Mouse (Mus musculus) thymus, adult 18-20 months (tissue): ENCODE measurements around the gene Gm13288.
"Not testable (repeated sequence)": the region's sequence is repeated elsewhere in the genome, so short reads cannot be mapped to it uniquely, and the experiment has no call there.

ENCODE experiments used
- DNase-seq, 2 experiments: peaks; one replicate each; pipeline ENCODE4 v3.0.0; 2022; ENCODE audit warnings: mixed read lengths in 2 of 2

Gm13288 gene

DNA sequence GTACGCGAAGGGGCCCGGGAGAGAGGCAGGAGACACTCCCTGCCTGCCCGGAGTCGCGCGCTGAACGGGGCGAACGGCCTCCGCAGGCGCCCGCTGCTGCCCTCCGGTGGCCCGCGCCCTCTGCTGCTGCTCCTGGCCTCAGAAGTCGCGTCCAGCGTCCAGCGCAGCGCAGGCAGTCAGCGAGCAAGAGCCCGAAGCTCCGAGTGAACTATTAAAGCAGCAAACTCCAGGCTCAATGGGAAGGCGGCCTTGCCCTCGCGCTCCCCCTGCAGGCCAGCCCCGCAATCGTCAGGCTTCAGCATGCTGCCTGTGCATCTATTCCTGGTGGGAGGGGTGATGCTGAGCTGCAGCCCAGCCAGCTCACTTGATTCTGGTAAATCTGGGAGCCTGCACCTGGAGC is 2.4 kb upstream of the Gm13288 start, which contains the start of gene Gm13287:
Gene Gm13287 (plus strand): TSS at position 301 of the 400 bp plus-strand sequence.
- DNase-seq = not testable (repeated sequence)

DNA sequence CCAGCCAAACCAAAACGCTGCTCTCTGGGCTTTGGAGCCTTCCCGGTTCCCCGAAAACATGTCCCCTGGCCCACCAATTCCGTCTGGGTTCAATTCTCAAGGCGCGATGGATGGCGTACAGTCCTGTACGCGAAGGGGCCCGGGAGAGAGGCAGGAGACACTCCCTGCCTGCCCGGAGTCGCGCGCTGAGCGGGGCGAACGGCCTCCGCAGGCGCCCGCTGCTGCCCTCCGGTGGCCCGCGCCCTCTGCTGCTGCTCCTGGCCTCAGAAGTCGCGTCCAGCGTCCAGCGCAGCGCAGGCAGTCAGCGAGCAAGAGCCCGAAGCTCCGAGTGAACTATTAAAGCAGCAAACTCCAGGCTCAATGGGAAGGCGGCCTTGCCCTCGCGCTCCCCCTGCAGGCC is 430 bp downstream of the Gm13288 start:
- DNase-seq = not testable (repeated sequence)

DNA sequence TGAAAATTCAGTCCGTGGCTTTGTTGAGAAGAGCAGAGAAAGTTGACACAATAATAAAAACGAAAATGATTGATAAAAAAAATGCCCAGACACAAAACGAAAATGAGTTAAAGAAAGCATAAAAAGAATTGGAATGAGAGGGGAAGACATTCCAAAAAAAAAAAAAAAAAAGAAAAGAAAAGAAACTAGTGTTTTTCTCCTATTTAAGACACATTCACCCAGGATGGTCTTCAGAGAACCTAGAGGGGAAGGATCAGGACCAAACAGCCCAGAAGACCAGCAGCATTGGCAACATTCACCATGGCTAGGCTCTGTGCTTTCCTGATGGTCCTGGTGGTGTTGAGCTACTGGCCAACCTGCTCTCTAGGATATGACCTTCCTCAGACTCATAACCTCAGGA is 10.6 kb downstream of the Gm13288 start, which contains the start of gene Ifna7:
Gene Ifna7 (plus strand): TSS at position 301 of the 400 bp plus-strand sequence.
- no peak for DNase-seq

DNA sequence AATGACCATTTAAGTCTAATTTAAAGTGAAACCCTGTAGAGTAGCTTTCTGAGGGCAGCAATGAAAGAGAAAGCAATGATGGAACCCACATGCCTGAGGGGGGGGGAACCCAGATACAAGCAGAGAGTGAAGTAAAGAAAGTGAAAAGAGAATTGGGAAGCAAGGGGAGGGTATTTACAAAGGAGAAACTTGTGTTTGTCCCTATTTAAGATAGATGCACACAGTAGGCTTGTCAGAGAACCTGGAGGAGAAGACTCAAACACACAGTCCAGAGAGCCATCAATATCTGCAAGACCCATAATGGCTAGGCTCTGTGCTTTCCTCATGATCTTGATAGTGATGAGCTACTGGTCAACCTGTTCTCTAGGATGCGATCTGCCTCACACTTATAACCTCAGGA is 14.3 kb downstream of the Gm13288 start, which contains the start of gene Ifna11:
Gene Ifna11 (plus strand): TSS at position 301 of the 400 bp plus-strand sequence.
- DNase-seq = no peak

DNA sequence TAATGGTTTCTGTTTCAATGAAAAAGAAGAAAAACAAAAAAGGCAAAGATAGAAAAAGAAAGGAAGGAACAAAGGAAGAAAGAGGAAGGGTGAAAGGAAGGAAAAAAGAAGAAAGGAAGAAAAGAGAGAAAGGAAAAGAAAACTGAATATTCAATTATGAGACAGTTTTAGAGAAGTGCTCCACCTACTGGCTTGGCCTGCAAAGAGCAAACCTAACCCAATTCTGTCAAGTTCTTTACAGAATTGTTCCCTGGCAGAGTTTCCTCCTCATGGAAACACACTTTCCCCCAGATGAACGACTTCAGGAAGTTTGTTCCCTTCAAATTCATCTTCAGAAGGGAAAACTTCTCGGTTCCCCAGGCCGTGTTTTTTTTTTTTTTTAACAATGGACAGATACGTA is 17.7 kb downstream of the Gm13288 start:
- no peak for DNase-seq

DNA sequence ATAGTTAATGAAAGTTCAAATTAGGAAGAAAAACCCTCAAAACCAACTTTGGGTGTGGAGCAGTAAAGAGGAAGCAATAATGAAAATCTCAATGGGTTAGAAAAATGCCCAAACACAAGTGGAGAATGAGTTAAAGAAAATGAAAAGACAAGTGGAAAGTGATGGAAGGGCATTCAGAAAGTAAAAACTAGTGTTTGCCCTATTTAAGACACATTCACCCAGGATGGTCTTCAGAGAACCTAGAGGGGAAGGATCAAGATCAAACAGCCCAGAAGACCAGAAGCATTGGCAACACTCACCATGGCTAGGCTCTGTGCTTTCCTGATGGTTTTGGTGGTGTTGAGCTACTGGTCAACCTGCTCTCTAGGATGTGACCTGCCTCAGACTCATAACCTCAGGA is 21.8 kb downstream of the Gm13288 start, which contains the start of gene Ifna6:
Gene Ifna6 (plus strand): TSS at position 301 of the 400 bp plus-strand sequence.
- not testable (repeated sequence) for DNase-seq

DNA sequence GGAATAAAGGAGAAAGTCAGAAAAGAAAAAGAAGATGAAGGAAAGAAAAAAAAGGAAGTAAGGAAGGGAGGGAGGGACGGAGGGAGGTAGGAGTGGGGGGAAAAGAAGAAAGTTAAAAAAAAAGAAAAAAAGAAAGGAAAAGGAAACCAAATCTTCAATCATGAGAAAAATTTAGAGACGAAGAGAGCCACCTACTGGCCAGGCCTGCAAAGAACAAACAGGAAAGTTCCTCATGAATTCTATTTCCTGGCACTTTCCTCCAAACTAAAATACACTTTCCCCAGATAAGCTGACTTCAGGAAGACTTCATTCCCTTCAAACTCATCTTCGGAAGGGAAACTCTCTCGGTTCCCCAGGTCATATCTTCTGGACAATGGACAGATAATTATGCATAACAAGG is 25.2 kb downstream of the Gm13288 start:
- DNase-seq = no peak

DNA sequence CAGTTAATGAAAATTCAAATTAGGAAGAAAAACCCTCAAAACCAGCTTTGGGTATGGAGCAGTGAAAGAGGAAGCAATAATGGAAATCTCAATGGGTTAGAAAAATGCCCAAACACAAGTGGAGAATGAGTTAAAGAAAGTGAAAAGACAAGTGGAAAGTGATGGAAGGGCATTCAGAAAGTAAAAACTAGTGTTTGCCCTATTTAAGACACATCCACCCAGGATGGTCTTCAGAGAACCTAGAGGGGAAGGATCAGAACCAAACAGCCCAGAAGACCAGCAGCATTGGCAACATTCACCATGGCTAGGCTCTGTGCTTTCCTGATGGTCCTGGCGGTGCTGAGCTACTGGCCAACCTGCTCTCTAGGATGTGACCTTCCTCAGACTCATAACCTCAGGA is 29.9 kb downstream of the Gm13288 start, which contains the start of gene Ifna5:
Gene Ifna5 (plus strand): TSS at position 301 of the 400 bp plus-strand sequence.
- DNase-seq = not testable (repeated sequence)

DNA sequence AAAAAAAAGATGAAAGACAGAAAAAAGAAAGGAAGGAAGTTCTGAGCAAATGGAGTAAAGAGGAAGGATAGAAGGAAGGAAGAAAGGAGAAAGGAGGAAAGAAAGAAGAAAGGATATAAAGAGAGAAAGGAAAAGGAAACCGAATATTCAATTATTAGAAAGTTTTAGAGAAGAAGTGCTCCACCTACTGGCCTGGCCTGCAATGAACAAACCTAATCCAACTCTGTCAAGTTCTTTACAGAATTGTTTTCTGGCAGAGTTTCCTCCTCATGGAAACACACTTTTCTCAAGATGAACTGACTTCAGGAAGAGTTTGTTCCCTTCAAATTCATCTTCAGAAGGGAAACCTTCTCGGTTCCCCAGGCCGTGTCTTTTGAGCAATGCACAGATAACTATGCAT is 33.5 kb downstream of the Gm13288 start:
- no peak for DNase-seq

DNA sequence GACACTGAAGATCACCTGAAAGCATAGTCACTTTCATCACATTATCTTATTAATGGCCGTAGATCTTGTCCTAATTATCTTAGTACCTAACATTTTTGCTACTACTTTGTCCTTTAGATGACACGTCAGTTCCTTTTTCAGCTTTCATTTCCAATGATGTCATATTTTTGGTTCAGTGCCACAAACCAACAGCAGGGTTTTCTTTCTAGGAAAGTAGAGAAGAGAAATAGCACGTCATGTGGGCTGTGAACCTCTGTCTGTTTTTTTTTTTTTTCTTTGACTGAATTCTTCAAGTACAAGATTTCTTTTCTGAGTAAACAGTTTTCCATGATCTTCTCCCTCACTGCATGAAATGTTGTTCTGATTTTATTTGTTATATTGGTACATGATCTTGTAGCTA is 34.7 kb downstream of the Gm13288 start:
- no peak for DNase-seq

DNA sequence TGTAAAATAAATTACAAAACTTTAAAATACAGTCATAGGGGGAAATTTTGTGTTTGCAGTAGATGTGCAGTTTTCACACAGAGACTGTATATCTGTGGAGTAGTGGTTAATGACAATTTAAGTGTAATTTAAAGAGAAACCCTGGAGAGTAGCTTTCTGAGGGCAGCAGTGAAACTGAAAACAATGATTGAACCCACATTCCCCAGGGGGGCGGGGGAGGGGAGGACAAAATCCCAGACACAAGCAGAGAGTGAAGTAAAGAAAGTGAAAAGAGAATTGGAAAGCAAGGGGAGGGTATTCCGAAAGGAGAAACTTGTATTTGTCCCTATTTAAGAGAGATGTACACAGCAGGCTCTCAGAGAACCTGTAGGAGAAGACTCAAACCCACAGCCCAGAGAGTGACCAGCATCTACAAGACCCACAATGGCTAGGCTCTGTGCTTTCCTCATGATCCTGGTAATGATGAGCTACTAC is 36.1 kb downstream of the Gm13288 start, which contains the start of gene Ifna4:
Gene Ifna4 (plus strand): TSS at position 424 of the 474 bp plus-strand sequence.
- DNase-seq = no peak

DNA sequence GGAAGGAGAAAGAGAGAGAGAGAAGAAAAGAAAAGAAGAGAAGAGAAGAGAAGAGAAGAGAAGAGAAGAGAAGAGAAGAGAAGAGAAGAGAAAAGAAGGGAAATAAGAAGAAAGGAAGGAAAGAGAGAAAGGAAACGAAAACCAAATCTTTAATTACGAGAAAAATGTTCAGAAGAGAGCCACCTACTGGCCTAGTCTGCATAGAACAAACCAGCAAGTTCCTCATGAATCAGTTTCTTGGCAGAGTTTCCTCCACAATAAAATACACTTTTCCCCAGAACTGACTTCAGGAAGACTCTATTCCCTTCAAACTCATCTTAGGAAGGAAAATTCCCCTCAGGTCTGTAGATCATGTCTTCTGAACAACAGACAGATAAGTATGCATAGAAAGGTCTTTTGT is 40.0 kb downstream of the Gm13288 start:
- no peak for DNase-seq

DNA sequence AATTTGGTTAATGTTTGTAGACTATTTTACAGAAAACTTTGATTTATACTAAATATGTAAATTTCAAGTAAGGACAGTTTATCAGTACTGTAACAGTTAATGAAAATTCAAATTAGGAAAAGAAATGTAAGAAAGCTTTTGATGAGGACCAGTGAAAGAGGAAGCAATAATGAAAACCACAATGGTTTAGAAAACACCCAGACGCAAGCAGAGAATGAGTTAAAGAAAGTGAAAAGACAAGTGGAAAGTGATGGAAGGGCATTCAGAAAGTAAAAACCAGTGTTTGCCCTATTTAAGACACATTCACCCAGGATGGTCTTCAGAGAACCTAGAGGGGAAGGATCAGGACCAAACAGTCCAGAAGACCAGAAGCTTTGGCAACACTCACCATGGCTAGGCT is 44.4 kb downstream of the Gm13288 start, which contains the start of gene Ifna1:
Gene Ifna1 (plus strand): TSS at position 390 of the 400 bp plus-strand sequence.
- no peak for DNase-seq

DNA sequence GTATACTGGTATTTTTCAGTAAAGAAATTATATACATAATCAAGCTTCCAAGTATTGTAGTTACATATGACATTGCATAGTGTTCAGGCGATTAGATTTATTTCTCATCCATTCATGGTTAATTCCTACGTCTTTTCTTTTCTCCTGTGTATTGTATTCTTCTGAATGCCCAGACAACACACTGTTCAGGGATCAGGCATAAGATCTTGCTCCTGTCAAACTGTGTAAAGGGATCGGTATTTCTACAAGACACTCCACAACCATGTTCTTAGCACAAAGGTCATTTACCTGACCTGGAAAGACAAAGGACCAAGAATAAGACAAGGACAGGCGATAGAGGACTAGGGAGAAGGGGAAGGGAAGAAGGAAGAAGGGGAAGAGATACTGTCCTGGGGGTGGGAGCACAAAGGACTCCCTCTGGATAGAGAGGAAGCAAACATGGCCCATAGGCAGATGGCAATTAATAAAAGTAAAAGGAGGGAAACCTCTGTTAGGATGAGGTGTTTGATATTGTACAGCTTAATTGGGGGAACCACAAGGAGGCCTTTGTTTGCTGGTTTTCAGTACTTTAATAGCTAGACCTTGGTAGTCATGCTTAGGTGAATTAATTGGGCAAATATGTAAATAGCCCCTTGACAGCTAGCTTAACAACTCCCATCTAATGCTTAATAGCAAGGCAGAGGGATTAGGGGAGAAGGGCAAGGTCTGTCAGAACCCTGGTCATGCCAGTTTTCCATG is 45.9 kb downstream of the Gm13288 start:
- DNase-seq = no peak
